Mouse (Mus musculus): ENCODE data around the gene Fgf22. TPM values are rescaled to one million over a fixed set of nuclear protein-coding genes. Genes with fewer than 3 reads are reported as not detected.

The Fgf22 gene
- 0.04 and 0.06 TPM in 2 replicates for polyA plus RNA-seq (2012; rRNA removed)

DNA sequence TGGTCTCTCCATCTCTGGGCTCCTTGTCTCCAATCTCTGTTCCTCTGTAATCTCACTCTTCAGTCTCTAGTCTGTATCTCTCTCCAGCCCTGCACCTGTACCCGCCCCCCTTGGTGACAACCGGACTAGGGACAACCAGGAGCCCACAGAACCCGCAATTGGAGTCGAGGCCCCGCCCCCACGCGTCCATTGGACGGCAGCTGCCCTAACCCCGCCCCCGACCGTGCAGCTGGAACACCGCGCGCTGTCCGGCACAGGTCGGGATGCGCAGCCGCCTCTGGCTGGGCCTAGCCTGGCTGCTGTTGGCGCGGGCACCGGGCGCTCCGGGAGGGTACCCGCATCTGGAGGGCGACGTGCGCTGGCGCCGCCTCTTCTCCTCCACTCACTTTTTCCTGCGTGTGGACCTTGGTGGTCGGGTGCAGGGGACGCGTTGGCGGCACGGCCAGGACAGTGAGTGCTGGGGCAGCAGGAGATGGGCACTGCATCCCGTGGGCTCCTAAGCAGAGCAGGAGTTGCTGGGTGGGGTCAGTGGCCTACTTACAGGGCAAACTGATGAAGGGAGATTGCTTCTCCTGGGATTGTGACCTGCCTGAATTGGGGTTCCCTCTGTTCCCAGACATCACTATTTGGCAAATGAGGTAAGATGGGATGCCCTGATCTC, at the start of gene Fgf22:
Gene Fgf22, plus strand, starts transcription at position 221 of the 661 bp plus-strand sequence.
- DNase-seq (ENCODE audit: low spot score) = no peak

- DNase-seq (ENCODE audit: low spot score) = no peak
These were observed 48.9 kb upstream of the Fgf22 start for GRCm38 (mm10) chr10:79705951-79706350.

DNA sequence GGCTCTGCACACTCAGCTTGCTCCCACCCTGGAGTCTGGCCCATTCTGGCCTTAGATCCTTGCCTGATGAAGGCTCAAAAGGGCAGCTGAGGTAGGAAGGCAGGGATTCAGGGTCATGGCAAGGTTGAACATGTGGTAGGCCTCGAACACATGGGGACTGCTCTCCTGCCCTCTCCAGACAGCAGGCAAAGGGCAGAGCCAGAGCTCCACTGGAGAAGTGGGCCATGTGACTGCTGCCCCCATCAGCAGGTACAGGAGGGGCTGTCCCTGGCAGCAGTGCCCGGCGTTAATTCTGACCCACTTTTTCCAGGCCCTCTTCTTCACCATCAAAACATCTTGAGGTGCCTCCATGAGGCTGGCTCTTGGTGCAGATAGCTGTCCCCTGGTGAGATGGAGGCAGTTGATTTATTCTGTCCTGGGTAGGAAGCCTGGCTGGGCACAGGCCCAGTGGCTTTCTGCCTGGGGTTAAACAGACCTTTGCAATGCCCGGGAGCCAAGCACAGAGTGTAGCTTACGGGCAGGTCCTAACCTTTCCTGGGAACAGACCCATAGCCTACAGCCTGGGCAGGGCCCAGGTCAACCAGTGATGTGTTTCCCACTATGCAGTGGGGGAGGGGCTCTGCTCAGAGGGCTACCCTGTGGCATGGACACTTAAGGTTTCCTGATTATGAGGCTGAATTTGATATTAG, 48.3 kb upstream of the Fgf22 start:
- no peak for DNase-seq (ENCODE audit: low spot score)

DNA sequence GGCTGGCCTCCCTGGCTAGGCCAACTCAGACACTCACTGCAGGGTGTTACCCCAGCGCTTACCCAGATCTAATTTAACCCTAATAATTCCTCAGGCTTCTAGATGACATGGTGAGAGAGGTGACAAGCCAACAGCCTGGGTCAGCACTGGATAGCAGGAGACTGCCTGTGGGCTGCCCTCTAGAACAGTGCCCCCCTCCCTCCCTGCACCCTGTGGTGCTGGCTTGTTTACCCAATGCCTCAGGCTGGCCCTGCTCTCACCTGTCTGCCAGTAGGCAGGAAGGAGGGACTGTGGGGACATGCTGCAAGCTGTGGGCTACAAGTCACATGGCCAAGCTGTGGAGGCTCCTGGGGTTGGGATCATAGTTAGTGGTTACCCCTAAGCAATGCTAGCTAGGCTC, 47.7 kb upstream of the Fgf22 start:
- DNase-seq (ENCODE audit: low spot score) = no peak

GRCm38 (mm10) chr10:79707759-79708158, 47.1 kb upstream of the Fgf22 start:
- no peak for DNase-seq (ENCODE audit: low spot score)

DNA sequence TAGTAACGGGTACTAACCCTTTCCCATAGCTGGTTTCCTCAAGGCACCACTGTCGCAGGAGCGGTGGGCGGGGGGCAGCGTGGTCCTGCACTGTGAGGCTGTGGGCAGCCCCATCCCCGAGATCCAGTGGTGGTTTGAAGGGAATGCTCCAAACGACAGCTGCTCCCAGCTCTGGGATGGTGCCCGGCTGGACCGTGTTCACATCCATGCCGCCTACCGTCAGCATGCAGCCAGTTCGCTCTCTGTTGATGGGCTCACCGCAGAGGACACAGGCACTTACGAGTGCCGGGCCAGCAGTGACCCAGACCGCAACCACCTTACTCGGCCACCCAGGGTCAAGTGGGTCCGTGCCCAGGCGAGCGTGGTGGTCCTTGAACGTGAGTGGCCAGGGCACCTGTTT, 46.2 kb upstream of the Fgf22 start:
- no peak for DNase-seq (ENCODE audit: low spot score)

- DNase-seq (ENCODE audit: low spot score) = no peak
These were observed 45.6 kb upstream of the Fgf22 start for GRCm38 (mm10) chr10:79709307-79709706.

DNA sequence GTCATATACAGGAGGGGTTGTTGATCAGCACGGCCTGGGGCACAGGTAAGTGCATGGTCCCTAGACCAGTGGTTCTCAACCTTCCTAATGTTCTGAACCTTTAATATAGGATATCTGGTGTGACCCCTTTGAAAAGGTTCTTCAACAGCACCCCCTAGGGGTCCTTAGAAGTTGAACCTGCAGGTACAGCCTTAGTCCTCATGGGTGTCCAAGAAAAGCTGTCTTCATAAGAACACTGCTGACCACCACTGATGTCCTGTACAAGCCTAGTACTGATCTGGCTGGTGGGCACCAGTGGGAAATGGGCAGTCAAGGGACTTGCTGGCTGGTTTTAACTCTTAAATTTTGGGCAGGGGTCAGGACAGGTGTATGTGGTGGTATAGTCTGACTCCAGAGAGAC, 42.8 kb upstream of the Fgf22 start:
- no peak for DNase-seq (ENCODE audit: low spot score)

DNA sequence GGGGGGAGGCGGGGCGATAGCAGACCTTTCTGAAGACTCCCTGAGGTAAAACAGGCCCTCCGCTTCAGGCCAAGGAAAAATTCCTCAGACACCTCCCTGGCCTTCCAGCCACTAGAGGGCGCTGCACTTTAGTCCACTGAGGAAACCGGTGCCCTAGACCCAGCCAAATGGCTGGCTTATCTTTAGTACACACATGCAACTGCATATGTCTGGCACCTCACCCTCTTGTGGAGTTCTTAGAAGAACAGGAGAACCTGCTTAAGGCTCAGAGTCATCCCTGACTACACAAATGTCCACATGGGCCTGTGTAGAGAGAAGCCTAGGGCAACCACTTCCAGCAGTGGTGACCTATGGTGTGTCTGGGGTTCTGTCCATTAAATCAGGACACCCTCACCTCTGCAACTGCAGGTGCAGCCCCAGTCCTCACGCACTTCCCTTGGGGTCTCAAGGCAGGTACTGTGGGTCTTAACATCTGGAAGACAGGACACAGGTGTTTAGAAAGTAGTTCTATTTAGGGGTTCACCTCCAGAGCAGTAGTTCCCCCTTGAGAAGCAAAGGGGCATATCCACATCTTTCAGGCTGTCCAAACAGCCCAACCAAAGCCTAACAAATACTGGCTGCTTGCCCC, 42.3 kb upstream of the Fgf22 start:
- DNase-seq (ENCODE audit: low spot score) = peak; percentile 65

DNA sequence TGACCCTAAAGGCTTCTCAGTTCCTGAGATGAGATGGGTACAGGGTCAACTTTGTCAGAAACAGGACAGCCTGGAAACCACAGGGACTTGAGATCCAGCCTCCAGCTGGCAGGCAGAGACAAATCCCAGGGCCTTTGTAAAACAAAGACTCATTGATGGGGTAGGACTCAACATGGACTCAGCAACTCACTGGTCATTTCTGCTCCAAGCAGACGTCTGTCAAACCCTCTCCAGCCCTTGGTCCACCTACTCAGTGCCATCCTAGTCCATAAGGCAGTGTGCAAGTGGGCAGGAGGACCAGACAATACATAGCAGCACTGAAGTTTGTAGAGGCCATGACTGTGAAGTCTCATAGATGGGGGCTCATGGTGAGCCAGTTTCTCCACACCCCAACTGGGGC, 41.7 kb upstream of the Fgf22 start:
- no peak for DNase-seq (ENCODE audit: low spot score)

- no peak for DNase-seq (ENCODE audit: low spot score)
These were observed 39.9 kb upstream of the Fgf22 start for GRCm38 (mm10) chr10:79714996-79715395.

- DNase-seq (ENCODE audit: low spot score) = no peak
These were observed 38.5 kb upstream of the Fgf22 start, which contains the start of gene Hcn2 for GRCm38 (mm10) chr10:79716254-79716987. Gene Hcn2, plus strand, starts transcription at chr10:79716634.

GRCm38 (mm10) chr10:79716988-79717355, 37.9 kb upstream of the Fgf22 start:
- peak; percentile 27 for DNase-seq (ENCODE audit: low spot score)

DNA sequence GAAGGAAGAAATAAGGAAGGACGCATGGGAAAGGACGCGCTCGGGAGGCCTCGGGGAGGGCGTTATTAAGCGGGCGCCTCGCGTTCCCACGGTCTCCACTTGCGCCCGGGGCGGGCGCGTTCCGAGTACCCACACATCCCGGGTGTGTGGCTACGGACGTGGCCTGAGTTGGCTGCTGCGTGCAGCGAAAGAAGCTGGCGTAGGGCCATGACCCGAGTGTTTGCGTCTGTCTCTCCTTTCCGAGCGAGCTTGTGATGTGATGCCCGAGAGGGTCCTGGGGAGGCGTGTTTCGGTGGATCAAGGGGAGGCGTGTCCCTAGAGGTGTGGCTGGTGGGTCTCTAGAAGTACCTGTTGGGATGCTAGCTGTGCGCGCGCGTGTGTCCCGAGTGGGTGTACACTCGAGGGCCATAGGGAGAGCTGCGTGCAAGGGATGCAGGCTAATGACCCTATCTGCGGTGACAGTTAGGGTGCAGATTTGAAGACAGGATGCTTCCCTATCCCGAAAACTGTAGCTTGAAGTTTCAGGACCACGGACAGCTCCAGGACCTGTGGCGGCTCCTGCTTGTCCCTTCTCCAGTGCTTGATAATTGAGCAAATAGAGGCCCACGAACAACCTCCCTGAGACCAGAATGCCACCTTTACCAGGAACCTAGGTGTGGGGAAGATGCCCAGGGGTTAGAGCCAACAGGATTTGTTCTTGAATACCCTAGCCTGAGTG, 37.1 kb upstream of the Fgf22 start:
- DNase-seq (ENCODE audit: low spot score) = peak; percentile 45

- no peak for DNase-seq (ENCODE audit: low spot score)
These were observed 33.8 kb upstream of the Fgf22 start for GRCm38 (mm10) chr10:79721089-79721488.

DNA sequence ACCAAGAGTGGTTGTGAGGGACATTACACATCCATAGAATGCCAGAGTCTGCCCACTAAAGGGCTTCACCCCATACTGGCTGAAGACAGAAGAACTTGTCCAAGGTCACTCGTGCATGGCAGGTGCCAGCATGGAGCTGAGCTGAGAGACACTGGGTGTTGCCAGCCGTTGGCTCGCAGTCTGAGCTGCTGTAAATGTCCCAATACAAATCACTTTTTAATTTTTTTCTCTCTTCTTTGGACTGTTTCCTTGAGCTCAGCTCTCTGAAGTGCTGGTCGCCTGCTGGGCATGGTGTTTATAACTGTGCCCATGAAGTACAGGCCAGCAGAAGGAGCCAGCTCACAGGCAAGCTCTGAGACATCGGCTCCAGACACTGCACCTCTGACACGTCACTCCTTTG, 31.8 kb upstream of the Fgf22 start:
- DNase-seq (ENCODE audit: low spot score) = no peak

GRCm38 (mm10) chr10:79723692-79724091, 31.2 kb upstream of the Fgf22 start:
- no peak for DNase-seq (ENCODE audit: low spot score)

DNA sequence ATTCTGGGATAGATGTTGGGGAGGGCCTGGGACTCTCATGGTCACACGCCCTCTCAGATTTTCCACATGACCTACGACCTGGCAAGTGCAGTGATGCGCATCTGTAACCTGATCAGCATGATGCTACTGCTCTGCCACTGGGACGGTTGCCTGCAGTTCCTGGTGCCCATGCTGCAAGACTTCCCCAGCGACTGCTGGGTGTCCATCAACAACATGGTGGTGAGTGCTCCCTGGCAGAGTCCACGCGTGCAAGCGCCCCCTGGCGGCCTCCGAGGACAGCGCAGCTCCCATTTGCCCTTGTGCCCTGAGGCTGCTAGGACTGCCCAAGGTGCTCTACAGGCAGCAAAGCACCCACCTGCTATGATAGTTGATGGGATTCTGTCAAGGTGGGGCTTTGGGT, 28.8 kb upstream of the Fgf22 start:
- DNase-seq (ENCODE audit: low spot score) = no peak

- DNase-seq (ENCODE audit: low spot score) = no peak
These were observed 26.3 kb upstream of the Fgf22 start for GRCm38 (mm10) chr10:79728323-79729249.

DNA sequence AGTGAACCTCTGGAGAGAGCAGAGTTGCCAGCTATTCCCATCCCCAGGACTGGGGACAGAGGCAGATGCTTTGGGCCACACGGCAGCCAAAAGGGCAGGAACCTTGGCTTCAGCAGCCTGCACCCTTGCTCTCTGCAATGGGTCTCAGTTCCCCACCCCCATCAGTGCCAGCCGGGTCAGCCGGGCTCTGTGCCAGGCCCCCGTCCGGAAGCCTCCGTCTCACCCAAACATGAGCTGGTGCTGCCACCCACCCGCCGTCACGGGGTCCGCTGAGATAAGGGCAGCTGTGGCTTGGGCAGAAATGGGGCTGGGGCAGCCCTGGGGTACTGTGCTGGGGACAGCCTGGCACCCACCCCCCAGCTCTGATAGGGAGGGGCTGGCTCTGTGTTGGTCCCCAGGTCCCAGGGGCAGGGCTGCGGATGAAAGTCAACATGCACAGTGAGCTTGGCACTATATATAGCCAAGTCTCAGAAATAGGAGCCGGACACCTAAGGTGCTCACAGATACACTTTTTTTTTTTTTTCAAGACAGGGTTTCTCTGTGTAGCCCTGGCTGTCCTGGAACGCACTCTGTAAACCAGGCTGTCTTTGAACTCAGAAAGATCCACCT, 25.4 kb upstream of the Fgf22 start:
- no peak for DNase-seq (ENCODE audit: low spot score)

All from urinary bladder, adult 2 months (tissue).